Mouse (Mus musculus) v-Abl transformed pro-B cells (cell line): ENCODE results near the gene Gys1.

ENCODE experiments used
- in situ Hi-C, 2 experiments: fragments of 400-800 bp; cut with MboI; formaldehyde crosslinking; loops; one replicate each; pipeline ENCODE4 v1.15.1; 2025; ENCODE audit not compliant: unreplicated experiment in 2 of 2

The Gys1 gene

DNA sequence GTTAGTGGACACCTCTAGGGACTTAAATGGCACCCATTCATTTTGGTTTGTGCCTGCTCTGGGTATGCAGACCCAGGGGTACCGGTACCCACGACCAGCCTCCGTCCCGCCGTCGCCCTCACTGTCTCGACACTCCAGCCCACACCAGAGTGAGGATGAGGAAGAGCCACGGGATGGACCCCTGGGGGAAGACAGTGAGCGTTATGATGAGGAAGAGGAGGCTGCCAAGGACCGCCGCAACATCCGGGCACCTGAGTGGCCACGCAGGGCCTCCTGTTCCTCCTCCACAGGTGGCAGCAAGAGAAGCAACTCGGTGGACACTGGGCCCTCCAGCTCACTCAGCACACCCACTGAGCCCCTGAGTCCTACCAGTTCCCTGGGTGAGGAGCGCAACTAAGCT is 20.3 kb downstream of the Gys1 start:
- in situ Hi-C loops, result loop anchor here (5.0 to 25.0 kb wide), 3 partner anchors 107 to 240 kb away; partner anchors contain the start of genes Car11 (in 2 of the 2), Sec1 (in 2 of the 2) and Ntn5 (in 1 of the 2)

DNA sequence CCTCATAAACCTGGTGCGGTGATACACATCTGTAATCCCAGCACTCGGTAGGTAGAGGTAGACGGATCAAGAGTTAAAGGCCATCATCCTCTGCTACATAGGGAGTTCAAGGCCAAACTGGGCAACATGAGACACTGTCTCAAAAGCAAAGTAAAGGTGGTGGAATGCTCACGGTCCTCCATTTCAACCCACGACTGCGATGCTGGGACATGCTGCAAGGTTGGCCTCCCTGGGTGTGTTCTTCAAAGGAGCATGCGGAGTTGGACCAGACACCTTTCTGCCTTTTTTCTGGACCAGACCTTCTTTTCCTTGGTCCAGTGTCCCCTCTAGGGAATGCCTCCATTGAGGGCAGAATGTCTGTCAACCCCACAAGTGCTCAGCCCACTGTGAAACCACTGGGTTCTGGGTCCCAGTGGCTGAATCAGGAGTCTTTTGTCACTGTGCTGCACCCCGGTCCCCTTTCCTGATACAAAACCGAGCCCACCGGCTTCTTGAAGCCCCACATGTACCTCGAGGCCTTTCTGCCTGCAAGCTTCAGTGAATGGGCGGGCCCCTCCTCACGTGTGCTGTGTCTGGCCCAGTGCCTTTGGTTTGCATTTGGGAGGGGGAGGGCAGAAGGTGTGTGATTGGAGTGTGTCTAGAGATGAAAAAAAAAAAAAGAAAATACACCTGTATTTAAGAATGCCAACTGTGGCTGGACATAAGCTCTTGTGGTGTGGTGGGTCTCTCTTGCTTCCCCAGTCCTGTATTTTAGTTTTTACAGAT is 21.5 kb downstream of the Gys1 start:
- in situ Hi-C loops, result loop anchor here (10.0 to 25.0 kb wide), 2 partner anchors 231 to 239 kb away; partner anchors contain the start of genes Car11 (in 2 of the 2), Sec1 (in 2 of the 2) and Ntn5 (in 1 of the 2)

GRCm38 (mm10) chr7:45456721-45457203 is 22.1 kb downstream of the Gys1 start:
- in situ Hi-C loops, result loop anchor here (10.0 to 25.0 kb wide), 2 partner anchors 231 to 238 kb away; partner anchors contain the start of genes Car11 (in 2 of the 2), Sec1 (in 2 of the 2) and Ntn5 (in 1 of the 2)

DNA sequence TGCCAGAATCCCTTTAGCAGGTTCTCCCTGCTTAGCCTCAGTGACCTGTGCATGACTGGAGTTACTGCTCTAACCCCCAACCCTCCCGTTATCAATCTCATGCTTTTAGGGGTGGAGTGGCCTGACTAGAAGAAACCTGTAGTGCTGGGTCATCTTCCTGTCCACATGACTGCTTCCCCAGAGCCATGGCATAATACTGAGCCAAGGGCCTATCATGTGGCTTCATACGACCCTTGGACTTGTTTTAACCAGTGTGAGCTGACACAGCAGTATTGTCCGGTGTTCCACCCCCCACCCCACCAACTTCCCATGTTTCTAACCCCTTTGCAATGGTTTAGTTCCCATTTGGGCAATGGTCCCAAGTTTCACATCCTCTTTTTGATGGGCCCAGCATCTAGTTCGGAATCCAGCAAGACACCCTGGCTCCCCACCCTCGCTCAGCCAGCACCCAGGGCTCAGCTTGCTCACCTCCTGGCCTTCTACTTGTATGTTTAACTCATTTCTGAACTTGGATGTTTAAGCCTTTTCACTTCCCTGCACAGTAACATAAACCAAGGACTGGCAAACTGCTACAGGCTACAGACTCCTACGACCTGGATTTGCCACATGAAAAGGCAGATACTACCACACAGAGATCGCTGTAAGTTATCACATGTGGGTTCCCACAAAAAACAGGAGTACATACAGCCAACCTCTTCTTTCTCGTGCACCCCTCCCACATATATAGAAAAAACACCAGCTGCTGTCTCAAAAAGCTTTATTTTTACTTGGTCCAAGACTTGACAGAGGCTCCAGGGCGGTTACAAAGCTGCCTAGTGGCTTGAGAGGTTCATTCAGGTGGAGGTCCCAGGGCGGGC is 22.8 kb downstream of the Gys1 start:
- in situ Hi-C loops, result loop anchor here (10.0 to 25.0 kb wide), 2 partner anchors 230 to 237 kb away; partner anchors contain the start of genes Car11 (in 2 of the 2), Sec1 (in 2 of the 2) and Ntn5 (in 1 of the 2)

GRCm38 (mm10) chr7:45458748-45459563 is 24.3 kb downstream of the Gys1 start:
- in situ Hi-C loops, result loop anchor here (10.0 to 25.0 kb wide), 2 partner anchors 228 to 236 kb away; partner anchors contain the start of genes Car11 (in 2 of the 2), Sec1 (in 2 of the 2) and Ntn5 (in 1 of the 2)

DNA sequence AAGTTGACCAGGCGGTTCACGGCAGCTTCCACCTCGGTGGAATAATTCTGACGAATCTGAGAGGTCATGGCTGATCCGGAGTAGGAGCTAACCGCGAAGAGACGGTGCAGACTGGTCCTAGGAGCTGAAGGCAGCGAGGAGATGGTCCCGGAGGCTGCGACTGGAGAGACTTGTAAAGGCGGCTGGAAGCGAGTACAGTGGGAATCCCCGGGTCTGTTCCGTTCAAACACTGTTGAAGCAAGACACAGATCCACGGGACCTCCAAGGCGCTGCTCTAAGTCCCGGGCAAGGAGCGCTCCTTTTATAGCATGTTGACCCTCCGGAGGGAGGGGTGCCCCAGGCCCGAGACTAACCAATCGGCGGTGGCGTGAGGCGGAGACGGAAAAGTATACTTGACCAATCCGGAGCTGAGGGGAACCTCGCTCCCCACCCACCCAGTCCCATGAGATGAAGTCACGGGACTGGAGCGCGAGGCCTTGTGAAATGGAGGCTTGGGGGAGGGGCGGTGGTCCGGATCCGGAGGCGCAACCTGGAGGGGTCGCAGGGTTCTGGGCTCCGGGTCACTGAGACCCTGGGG is 25.0 kb downstream of the Gys1 start, which contains the start of gene Ftl1:
Gene Ftl1 (minus strand): TSS at position 321 of the 577 bp plus-strand sequence.
- in situ Hi-C loops, result loop anchor here (10.0 to 25.0 kb wide), 2 partner anchors 228 to 235 kb away; partner anchors contain the start of genes Car11 (in 2 of the 2), Sec1 (in 2 of the 2) and Ntn5 (in 1 of the 2)

DNA sequence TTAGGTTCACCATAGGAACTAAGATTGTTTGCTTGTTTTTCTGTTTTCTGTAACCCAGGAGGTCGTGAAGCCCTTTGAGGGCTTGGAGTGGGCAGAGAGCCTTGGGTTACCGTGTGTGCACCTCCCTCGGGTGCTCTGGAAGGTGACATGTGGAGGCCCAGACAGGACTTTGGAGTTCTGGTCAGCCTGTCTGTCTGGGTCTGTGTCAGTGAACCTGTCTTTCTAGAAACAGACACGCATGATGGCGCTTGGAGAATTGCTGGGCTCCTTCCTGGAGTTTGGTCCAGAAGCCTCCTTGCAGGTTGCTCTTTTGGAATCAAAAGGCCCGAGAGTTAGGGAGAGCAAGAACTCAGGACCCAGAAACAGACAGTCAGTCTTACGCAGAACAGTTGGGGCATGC is 25.7 kb downstream of the Gys1 start:
- in situ Hi-C loops, result loop anchor here in 1 of 2 experiments (25.0 kb wide), 1 partner anchor 227 kb away; the partner anchor contains the start of genes Car11, Ntn5 and Sec1

GRCm38 (mm10) chr7:45460860-45461314 is 26.2 kb downstream of the Gys1 start:
- in situ Hi-C loops, result loop anchor here in 1 of 2 experiments (25.0 kb wide), 1 partner anchor 226 kb away; the partner anchor contains the start of genes Car11, Ntn5 and Sec1

DNA sequence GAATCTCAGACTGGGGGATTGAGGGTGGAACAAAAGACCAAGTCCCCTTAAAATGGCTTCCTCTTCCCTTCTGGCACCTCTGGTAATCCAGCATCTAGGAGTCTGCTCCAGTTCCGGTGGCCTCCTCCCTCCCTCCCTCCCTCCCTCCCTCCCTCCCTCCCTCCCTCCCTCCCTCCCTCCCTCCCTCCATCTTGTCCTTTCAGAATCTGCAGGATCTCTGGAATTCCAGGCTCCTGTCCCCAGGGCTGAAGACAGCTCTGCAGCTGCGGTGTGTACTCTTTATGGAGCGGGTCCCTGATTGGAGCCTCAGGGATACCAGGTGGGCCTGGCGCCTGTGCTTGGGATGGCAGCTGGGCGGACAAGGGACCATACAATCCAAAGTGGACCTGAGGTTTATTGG is 26.7 kb downstream of the Gys1 start:
- in situ Hi-C loops, result loop anchor here in 1 of 2 experiments (25.0 kb wide), 1 partner anchor 226 kb away; the partner anchor contains the start of genes Car11, Ntn5 and Sec1

GRCm38 (mm10) chr7:45461781-45462180 is 27.1 kb downstream of the Gys1 start:
- in situ Hi-C loops, result loop anchor here in 1 of 2 experiments (25.0 kb wide), 1 partner anchor 226 kb away; the partner anchor contains the start of genes Car11, Ntn5 and Sec1

DNA sequence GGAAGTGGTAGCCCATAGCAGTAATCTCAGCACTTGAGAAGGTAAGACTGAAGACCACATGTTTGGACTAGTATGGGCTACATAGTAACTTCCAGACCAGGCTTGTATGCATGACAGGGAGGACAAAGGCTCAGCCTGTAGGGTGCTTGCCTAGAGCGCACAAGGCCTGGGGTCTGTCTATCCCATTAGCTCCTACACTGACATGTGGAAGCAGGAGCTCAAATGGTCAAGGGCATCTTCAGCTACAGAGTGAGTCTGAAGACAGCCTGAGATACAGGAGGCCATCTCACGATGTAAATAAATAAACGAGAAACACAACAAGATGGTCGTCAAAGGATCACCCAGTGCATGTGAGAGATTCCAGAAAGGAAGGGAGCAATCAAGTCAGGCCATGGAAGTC is 27.7 kb downstream of the Gys1 start:
- in situ Hi-C loops, result loop anchor here in 1 of 2 experiments (25.0 kb wide), 1 partner anchor 225 kb away; the partner anchor contains the start of genes Car11, Ntn5 and Sec1

DNA sequence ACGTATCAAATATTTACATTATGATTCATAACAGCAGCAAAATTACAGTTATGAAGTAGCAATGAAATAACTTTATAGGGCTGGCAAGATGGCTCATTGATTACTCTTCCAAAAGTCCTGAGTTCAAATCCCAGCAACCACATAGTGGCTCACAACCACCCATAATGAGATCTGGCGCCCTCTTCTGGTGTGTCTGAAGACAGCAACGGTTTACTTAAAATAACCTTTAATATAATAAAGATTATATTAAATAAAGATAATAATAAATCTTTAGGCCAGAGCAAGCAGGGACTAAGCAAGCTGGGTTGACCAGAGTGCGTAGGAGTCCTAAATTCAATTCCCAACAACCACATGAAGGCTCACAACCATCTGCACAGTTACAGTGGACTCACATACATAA is 28.2 kb downstream of the Gys1 start:
- in situ Hi-C loops, result loop anchor here in 1 of 2 experiments (25.0 kb wide), 1 partner anchor 224 kb away; the partner anchor contains the start of genes Car11, Ntn5 and Sec1

- in situ Hi-C loops, result loop anchor here in 1 of 2 experiments (25.0 kb wide), 1 partner anchor 223 kb away; the partner anchor contains the start of genes Car11, Ntn5 and Sec1
Measured at GRCm38 (mm10) chr7:45463987-45464778, 29.5 kb downstream of the Gys1 start.

GRCm38 (mm10) chr7:45465112-45465511 is 30.5 kb downstream of the Gys1 start:
- in situ Hi-C loops, result loop anchor here in 1 of 2 experiments (25.0 kb wide), 1 partner anchor 222 kb away; the partner anchor contains the start of genes Car11, Ntn5 and Sec1

GRCm38 (mm10) chr7:45465549-45465948 is 30.9 kb downstream of the Gys1 start:
- in situ Hi-C loops, result loop anchor here in 1 of 2 experiments (25.0 kb wide), 1 partner anchor 222 kb away; the partner anchor contains the start of genes Car11, Ntn5 and Sec1

DNA sequence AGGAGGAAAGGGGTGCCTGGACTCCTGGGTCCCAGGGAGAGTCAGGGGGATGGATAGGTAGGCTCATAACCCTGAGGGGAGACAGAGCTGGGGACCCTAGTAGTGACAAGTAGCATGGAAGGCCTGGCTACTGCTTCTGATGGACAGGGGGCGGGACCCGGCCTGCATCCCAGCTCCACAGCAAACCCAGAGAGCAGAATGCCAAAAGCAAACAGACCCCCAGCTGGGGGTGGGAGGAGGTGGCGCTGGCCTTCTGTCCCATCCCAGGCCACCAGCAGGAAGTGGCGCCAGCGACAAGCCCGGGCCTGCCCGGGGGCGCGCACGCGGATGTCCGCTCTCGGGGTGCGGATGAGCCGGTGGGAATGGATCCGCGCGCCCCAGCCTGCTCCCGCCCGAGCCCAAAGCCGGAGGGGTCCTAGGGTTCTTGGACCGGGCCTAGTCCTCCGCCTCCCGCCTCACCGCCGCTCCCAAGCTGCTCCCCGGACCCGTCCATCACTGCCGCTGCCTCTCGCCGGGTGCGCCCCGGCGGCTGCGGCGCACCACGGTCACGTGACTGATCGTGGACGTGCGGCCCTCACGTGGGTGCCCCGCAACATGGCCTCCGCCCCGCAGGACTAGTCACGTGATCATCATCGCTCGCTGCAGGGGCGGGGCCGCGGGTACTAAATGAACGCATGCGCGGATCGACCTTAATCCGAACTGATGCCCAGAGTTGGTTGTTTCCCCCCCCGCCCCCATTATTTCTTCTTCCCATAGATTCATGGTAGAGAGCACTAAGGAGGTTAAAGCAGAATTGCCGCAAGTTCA is 31.8 kb downstream of the Gys1 start, which contains the start of gene Bax:
Gene Bax (minus strand): TSS at position 616 of the 807 bp plus-strand sequence.
- in situ Hi-C loops, result loop anchor here in 1 of 2 experiments (25.0 kb wide), 1 partner anchor 221 kb away; the partner anchor contains the start of genes Car11, Ntn5 and Sec1
